Mouse (Mus musculus): ENCODE measurements around the gene Catip. TPM values are rescaled to one million over a fixed set of nuclear protein-coding genes. Genes with fewer than 3 reads are reported as not detected.
A peak's percentile ranks its signal among the peaks of the same experiment; 100 is the strongest.
"Not testable (repeated sequence)": the region's sequence is repeated elsewhere in the genome, so short reads cannot be mapped to it uniquely, and the experiment has no call there.

Catip gene
- under 1 TPM; 0.48 to 0.50 TPM for total RNA-seq (2021)
- long read RNA-seq, experiment 1: 0 reads
- long read RNA-seq, experiment 2, partial matches to known transcripts: 1 of 2 reads
- long read RNA-seq, experiment 2, other reads (novel, unspliced or antisense): 1 of 2 reads

DNA sequence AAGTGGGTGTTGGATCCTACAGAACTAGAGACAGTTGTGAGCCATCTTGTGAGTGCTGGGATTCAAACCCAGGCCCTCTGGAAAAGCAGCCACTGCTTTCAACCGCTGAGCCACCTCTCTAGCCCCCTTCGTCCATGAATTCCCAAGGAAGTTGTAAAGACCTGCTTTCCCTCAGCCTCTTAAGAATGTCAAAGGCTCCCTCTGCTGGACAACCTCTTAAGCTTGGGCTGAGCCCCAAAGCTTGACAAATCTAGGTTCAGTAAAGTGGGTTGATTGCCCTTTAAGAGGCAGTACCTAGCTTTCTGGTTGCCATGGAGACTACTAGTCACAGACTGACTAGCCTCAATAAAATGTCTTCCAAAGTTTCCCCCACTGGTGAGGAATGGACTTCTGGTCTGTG, at the start of gene Catip:
TSS of gene Catip (plus strand) at position 297 of the 400 bp plus-strand sequence.
- peak in 1 of 2 experiments; percentile 55 for DNase-seq (ENCODE audit: low spot score in 2 of 2)

- DNase-seq (ENCODE audit: low spot score in 2 of 2): no peak
Observed at GRCm38 (mm10) chr1:74313049-74313692, 48.7 kb upstream of the Catip start.

DNA sequence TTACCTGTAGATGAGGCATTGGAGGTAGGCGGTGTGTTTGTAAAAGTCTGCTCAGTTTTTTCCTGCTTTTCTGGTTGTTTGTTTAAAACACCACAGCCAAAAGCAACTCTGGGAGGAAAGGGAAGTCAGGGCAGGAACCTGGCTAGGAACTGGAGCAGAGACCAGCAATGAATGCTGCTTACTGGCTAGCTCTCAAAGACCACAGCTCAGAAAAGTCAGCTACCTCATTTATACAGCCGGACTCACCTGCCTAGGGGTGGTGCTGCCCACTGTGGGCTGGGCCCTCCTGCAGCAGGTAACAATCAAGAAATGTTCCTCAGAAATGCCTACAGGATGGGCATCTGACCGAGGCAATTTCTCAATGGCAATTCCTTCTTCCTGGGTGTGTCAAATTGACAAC, 47.1 kb upstream of the Catip start:
- no peak for DNase-seq (ENCODE audit: low spot score in 2 of 2)

GRCm38 (mm10) chr1:74316114-74316827, 45.6 kb upstream of the Catip start:
- DNase-seq (ENCODE audit: low spot score in 2 of 2): no peak

DNA sequence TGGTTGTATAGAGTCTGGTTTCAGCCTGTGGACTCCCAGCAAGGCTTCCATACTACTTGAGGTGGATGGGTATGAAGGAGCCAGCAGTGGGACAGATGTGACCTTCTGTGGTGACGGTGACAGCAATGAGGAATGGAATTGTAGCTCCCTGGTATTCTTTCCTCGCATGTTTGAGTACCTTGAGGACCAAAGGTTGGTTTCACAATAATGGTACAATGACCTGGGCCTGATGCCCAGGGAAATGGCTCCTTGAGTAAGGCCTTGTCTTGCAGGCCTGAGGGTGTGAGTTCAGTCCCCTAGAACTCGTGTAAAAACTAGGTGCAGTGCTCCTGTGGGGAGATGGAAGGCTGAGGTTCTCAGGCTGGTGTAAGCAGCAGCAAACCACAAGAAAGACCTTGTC, 43.2 kb upstream of the Catip start:
- DNase-seq (ENCODE audit: low spot score in 2 of 2): no peak

DNA sequence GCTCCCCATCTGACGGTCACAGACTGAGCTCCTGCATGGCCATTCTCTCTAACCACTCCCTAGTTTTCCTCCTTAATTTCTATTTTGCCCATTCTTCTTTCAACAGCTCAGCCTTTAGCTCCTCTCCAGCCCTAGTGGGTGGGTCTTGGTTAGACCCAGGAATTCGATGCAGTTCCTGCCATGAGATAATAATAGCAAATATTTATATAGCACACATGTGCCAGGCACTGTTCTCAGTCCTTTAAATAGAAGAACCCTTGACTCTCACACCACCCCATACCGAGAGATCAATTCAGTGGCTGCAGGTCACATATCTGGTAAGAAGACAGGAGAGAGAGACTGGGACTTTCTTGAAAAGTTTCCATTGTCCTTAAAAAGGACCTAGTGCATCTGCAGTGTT, 40.5 kb upstream of the Catip start:
- no peak for DNase-seq (ENCODE audit: low spot score in 2 of 2)

DNA sequence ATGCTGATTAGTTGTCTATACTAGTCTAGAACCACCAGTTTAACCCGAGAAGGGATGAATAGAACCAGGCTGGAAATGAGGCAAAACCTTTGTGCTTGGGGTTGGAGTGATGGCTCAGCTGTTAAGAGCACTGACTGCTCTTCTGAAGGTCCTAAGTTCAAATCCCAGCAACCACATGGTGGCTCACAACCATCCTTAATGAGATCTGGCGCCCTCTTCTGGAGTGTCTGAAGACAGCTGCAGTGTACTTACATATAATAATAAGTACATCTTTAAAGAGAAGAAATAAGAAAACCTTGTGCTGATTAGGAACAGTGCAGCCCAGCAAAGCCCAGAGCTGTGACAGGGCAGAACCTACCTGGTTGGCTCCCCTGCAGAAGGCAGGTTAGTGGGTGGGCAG, 35.0 kb upstream of the Catip start:
- DNase-seq (ENCODE audit: low spot score in 2 of 2): not testable (repeated sequence)

DNA sequence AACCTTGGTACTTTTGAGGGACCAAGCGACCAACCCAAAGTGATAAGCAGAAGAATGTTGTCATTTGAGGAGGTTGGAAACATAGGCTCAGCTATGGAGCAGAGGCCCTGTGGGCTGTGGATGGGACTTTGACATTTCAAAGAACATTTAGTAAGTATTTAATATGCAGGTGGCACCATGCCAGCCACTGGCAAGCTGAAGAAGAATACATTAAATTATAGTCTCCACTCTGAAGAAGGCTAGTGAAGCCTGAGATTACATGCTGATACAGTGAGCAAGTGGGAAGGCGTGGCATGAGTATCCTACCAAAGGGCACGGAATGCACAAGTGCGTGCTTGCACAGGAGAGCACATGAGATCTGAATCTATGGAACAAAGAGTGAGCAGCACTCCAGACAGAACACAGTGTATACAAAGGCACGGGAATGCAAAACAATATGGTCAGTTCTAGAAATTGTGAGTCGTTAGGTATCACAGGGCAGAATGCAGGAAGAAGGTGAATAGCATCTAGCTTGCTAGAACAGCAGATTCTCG, 31.9 kb upstream of the Catip start:
- DNase-seq (ENCODE audit: low spot score in 2 of 2): no peak

GRCm38 (mm10) chr1:74331046-74331681, 30.7 kb upstream of the Catip start:
- DNase-seq (ENCODE audit: low spot score in 2 of 2): no peak

GRCm38 (mm10) chr1:74332241-74332763, 29.6 kb upstream of the Catip start:
- DNase-seq (ENCODE audit: low spot score in 2 of 2): peak; percentile 78 to 88

- no peak for DNase-seq (ENCODE audit: low spot score in 2 of 2)
Observed at GRCm38 (mm10) chr1:74332930-74333329, 29.0 kb upstream of the Catip start.

DNA sequence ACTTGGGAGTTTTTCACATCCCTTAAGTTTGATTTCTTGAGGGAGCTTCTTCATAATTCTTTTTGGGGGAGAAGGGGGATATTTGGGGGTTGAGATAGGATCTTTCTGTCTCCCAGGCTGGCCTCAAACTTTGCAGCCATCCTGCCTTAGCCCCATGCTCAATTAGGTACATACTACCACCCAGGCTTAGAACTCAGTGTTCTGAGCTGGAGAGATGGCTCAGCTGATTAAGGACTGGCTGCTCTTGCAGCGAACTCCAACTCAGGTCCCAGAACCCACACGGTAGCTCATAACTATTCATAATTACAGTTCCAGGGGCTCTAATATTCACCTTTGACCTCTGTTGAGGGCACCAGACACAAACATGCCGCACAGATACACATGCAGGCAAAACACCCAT, 27.3 kb upstream of the Catip start:
- DNase-seq (ENCODE audit: low spot score in 2 of 2): no peak

DNA sequence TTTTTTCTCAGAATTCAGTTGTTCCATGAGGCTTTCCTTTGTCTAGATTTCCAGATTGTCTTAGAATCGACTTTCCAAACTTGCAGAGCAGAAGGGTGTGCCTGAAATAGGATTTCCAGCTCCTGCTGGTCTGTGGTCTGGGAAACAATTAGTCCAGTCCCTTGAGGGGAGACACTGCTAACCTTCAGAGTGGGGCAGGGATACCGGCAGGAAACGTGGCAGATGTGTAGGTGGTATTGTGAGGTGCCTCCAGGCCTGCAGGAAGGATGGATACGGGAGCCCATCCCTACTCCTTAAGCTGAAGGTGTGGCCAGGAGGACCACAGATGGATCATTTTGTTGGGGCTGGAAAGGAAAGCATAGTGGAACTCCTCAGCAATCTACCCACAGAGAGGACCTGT, 26.9 kb upstream of the Catip start:
- no peak for DNase-seq (ENCODE audit: low spot score in 2 of 2)

- DNase-seq (ENCODE audit: low spot score in 2 of 2): no peak
Observed at GRCm38 (mm10) chr1:74335436-74336170, 26.3 kb upstream of the Catip start.

DNA sequence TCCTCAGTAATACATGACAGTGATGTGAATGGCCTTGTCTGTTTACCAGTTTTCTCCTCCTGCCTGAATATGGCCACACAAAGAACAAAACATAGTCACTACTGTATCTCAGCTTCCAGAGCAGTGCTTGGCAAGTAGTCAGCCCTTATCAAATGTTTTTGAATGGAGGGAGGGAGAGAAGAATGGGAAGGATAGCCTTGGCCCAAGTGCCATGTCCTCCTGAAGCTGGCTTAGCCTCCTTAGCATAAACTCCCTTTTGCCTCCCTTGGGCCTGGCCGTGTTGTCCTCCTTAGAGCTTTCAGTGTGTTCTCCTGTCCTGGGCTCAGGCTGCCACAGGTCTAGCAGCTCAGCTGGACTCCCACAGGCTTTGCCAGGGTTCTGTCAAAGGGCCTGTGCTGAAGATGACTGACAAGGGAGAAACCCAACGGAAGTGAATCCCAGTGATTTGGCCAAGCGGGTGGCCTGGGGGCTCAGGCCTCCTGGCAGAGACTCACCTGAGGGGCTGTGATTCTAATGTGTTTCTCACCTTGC, 24.6 kb upstream of the Catip start:
- DNase-seq (ENCODE audit: low spot score in 2 of 2): no peak

DNA sequence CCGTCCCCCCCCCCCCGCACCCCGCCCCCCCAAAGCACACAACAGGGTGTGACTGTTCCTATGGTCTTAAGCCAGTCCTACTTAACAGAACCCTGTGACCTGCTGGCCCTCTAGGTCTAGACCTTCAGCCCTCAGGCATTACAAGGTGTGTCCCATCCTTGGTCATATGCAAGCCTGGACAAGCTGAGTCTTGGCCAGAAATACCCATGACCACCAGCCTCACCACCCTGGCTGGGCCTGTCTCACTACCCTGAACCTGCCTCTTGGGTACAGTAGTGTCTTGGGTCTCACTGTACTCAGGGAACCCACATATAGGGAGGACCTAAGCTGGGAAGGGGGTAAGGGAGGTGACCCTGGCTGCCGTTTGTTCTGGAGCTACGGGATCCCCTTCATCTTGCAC, 23.9 kb upstream of the Catip start:
- no peak for DNase-seq (ENCODE audit: low spot score in 2 of 2)

GRCm38 (mm10) chr1:74338626-74339025, 23.3 kb upstream of the Catip start:
- DNase-seq (ENCODE audit: low spot score in 2 of 2): no peak

- no peak for DNase-seq (ENCODE audit: low spot score in 2 of 2)
Observed at GRCm38 (mm10) chr1:74339917-74340316, 22.0 kb upstream of the Catip start.

- DNase-seq (ENCODE audit: low spot score in 2 of 2): peak; percentile 25 to 55
Observed at GRCm38 (mm10) chr1:74340361-74340764, 21.5 kb upstream of the Catip start.

DNA sequence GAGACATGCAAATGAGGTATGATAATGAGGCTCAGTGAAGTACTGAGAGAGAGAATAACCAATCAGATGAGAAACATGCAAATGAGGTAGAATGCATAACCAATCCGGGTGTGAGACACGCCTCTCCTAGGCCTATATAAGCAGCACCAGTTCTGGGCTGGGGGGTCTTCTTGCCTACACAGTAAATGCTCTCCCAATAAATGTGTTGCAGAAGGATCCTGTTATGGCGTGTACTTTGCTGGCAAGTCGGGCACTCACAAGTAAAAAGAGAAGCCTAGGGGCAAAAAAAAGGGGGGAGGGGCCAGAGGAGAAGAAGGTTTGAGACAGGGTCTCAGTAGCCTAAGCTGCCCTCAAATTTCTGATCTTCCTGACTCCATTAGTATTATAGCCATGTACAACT, 20.9 kb upstream of the Catip start:
- not testable (repeated sequence) for DNase-seq (ENCODE audit: low spot score in 2 of 2)

- no peak for DNase-seq (ENCODE audit: low spot score in 2 of 2)
Observed at GRCm38 (mm10) chr1:74341898-74342297, 20.0 kb upstream of the Catip start.
